Mouse (Mus musculus): ENCODE measurements around the gene Anxa5.

The Anxa5 gene

GRCm38 (mm10) chr3:36486881-36487280 lies 11.2 kb upstream of the Anxa5 start:
- DNase-seq, result no peak

GRCm38 (mm10) chr3:36486176-36486575 lies 10.5 kb upstream of the Anxa5 start:
- DNase-seq, result no peak

- DNase-seq, result no peak
Observed at GRCm38 (mm10) chr3:36484292-36484691, 8.6 kb upstream of the Anxa5 start.

GRCm38 (mm10) chr3:36482940-36483339 lies 7.2 kb upstream of the Anxa5 start:
- no peak for DNase-seq

GRCm38 (mm10) chr3:36481776-36482193 lies 6.1 kb upstream of the Anxa5 start:
- no peak for DNase-seq

GRCm38 (mm10) chr3:36480486-36480885 lies 4.8 kb upstream of the Anxa5 start:
- no peak for DNase-seq

GRCm38 (mm10) chr3:36478776-36479175 lies 3.1 kb upstream of the Anxa5 start:
- DNase-seq, result no peak

GRCm38 (mm10) chr3:36476261-36477155 lies 814 bp upstream of the Anxa5 start:
- DNase-seq, result peak; percentile 73

- DNase-seq, result peak; percentile 45
Observed at GRCm38 (mm10) chr3:36474938-36475483, 683 bp downstream of the Anxa5 start.

- DNase-seq, result no peak
Observed at GRCm38 (mm10) chr3:36474421-36474820, 1.3 kb downstream of the Anxa5 start.

GRCm38 (mm10) chr3:36473222-36473621 lies 2.5 kb downstream of the Anxa5 start:
- DNase-seq, result no peak

GRCm38 (mm10) chr3:36471856-36472255 lies 3.8 kb downstream of the Anxa5 start:
- no peak for DNase-seq

GRCm38 (mm10) chr3:36468871-36469270 lies 6.8 kb downstream of the Anxa5 start:
- DNase-seq, result no peak

GRCm38 (mm10) chr3:36467632-36468031 lies 8.1 kb downstream of the Anxa5 start:
- no peak for DNase-seq

- DNase-seq, result no peak
Observed at GRCm38 (mm10) chr3:36465538-36465937, 10.2 kb downstream of the Anxa5 start.

- DNase-seq, result no peak
Observed at GRCm38 (mm10) chr3:36462348-36462747, 13.3 kb downstream of the Anxa5 start.

- no peak for DNase-seq
Observed at GRCm38 (mm10) chr3:36461819-36462218, 13.9 kb downstream of the Anxa5 start.

- no peak for DNase-seq
Observed at GRCm38 (mm10) chr3:36460717-36461116, 15.0 kb downstream of the Anxa5 start.

GRCm38 (mm10) chr3:36455566-36455965 lies 20.1 kb downstream of the Anxa5 start:
- no peak for DNase-seq

GRCm38 (mm10) chr3:36455124-36455523 lies 20.6 kb downstream of the Anxa5 start:
- DNase-seq, result no peak

- no peak for DNase-seq
Observed at GRCm38 (mm10) chr3:36452502-36452901, 23.2 kb downstream of the Anxa5 start.

- no peak for DNase-seq
Observed at GRCm38 (mm10) chr3:36449292-36450165, 26.2 kb downstream of the Anxa5 start.

- DNase-seq, result no peak
Observed at GRCm38 (mm10) chr3:36446918-36447317, 28.8 kb downstream of the Anxa5 start.

Data from thymus, postnatal 14 days (tissue).